Comparison of ENCODE assay signal across 8 mouse cellular contexts in genomic region chr13:34046421-34047012, GRCm38 (mm10). TPM values are rescaled to one million over a fixed set of nuclear protein-coding genes. Genes with fewer than 3 reads are reported as not detected.
DNase-seq lines count a peak whose midpoint lies in the region; ATAC-seq and TF ChIP-seq lines count a peak whose summit lies in the region.

No protein-coding gene starts in this region.

- peak; percentile 55; the same call in 1 of the 2 replicates for ATAC-seq in heart, embryonic 11.5 days (replicated peaks; ENCODE audit: insufficient number of reproducible peaks, low FRiP score, low TSS enrichment)
- peak; percentile 93 for ATAC-seq in kidney, embryonic 16.5 days (ENCODE audit: low FRiP score, low TSS enrichment)

- no peaks in the 10 kb centered on the region for H3K27me3 ChIP-seq in heart, embryonic 11.5 days (ENCODE audit: control insufficient read depth, insufficient read depth, low read length)
- no peaks in the 10 kb centered on the region for H3K27me3 ChIP-seq in kidney, embryonic 16.5 days (ENCODE audit: insufficient read depth, low read length)
- no peaks in the 10 kb centered on the region for H3K27me3 ChIP-seq in liver, adult 2 months (ENCODE audit: control insufficient read depth, insufficient read depth, low read length)
- H3K27me3 ChIP-seq in splenic B cell, adult 2 months (ENCODE audit: control insufficient read depth, insufficient read depth, low read length, poor library complexity, severe bottlenecking) = no peaks in the 10 kb centered on the region

- no peak overlapping the region for H3K4me2 ChIP-seq in heart, embryonic 11.5 days
- no peak overlapping the region for H3K4me2 ChIP-seq in kidney, embryonic 16.5 days (replicated peaks; ENCODE audit: low read depth, low read length)

- TF ChIP-seq POLR2A in bone marrow, adult 2 months (IDR thresholded peaks at IDR 0.05; ENCODE audit: borderline replicate concordance, control insufficient read depth, low read depth, low read length) = no peak
- no peak for TF ChIP-seq POLR2A in embryonic fibroblast, embryonic 13.5 days (IDR thresholded peaks at IDR 0.05; ENCODE audit: low read depth, low read length)
- no peak for TF ChIP-seq POLR2A in liver, adult 2 months (IDR thresholded peaks at IDR 0.05; ENCODE audit: extremely low read depth, insufficient read depth, low read length)

- H3K36me3 ChIP-seq in heart, embryonic 11.5 days (ENCODE audit: control insufficient read depth, insufficient read depth, low read length) = peaks cover 2% of the 10 kb centered on the region; the same call in 1 of the 2 replicates
- H3K36me3 ChIP-seq in kidney, embryonic 16.5 days (ENCODE audit: insufficient read depth, low read length) = peaks cover 9% of the 10 kb centered on the region; the same call in 1 of the 2 replicates
- H3K36me3 ChIP-seq in liver, adult 2 months (ENCODE audit: control insufficient read depth, insufficient read depth, low read length) = peaks cover 31% of the 10 kb centered on the region
- no peaks in the 10 kb centered on the region for H3K36me3 ChIP-seq in splenic B cell, adult 2 months (ENCODE audit: control insufficient read depth, insufficient read depth, low read length, poor library complexity, severe bottlenecking)

- peaks cover 4% of the 10 kb centered on the region; the same call in 1 of the 2 replicates for H3K4me1 ChIP-seq in bone marrow, adult 2 months (ENCODE audit: control insufficient read depth, insufficient read depth, low read length)
- no peaks in the 10 kb centered on the region for H3K4me1 ChIP-seq in embryonic fibroblast, embryonic 13.5 days (ENCODE audit: control insufficient read depth, insufficient read depth, low read length)
- H3K4me1 ChIP-seq in heart, embryonic 11.5 days (ENCODE audit: control insufficient read depth, insufficient read depth, low read length) = 0 out of 2 replicates have a peak, but pooled peaks cover 3% of the 10 kb centered on the region
- H3K4me1 ChIP-seq in kidney, embryonic 16.5 days (ENCODE audit: insufficient read depth, low read length) = no peaks in the 10 kb centered on the region
- H3K4me1 ChIP-seq in liver, adult 2 months (ENCODE audit: control insufficient read depth, insufficient read depth, low read length) = peaks cover 24% of the 10 kb centered on the region

- WGBS in bone marrow, adult 2 months = 40% methylated on average over 11 of the region's 11 CpGs
- 41% methylated on average over 11 of the region's 11 CpGs for WGBS in heart, embryonic 11.5 days (ENCODE audit: insufficient replicate concordance)
- WGBS in kidney, embryonic 16.5 days = 39% methylated on average over 11 of the region's 11 CpGs
- WGBS in liver, adult 2 months = 22% methylated on average over 11 of the region's 11 CpGs

- H3K9ac ChIP-seq in heart, embryonic 11.5 days (ENCODE audit: low read depth, low read length) = no peak overlapping the region
- H3K9ac ChIP-seq in kidney, embryonic 16.5 days (replicated peaks; ENCODE audit: low read length) = no peak overlapping the region
- H3K9ac ChIP-seq in liver, adult 2 months (ENCODE audit: low read depth, low read length) = peak overlapping the region; percentile 57; the same call in 1 of the 2 replicates

- H3K9me3 ChIP-seq in heart, embryonic 11.5 days (replicated peaks; ENCODE audit: control insufficient read depth, low read length) = no peaks in the 10 kb centered on the region
- H3K9me3 ChIP-seq in kidney, embryonic 16.5 days (ENCODE audit: low read length) = no peaks in the 10 kb centered on the region

- DNase-seq in B cell, adult 2 months = peak; percentile 69 to 77
- DNase-seq in liver, adult 2 months (ENCODE audit: extremely low read depth, low read depth, low spot score) = peak; percentile 83
- peak; percentile 86 for DNase-seq in naive thymus-derived CD4-positive, alpha-beta T cell, adult 2 months (ENCODE audit: low read depth)
- peak; percentile 88 for DNase-seq in splenic B cell, adult 2 months (ENCODE audit: low read depth, low spot score)

- H3K4me3 ChIP-seq in bone marrow, adult 2 months (replicated peaks; ENCODE audit: control insufficient read depth, low read depth, low read length) = no peak overlapping the region
- no peak overlapping the region for H3K4me3 ChIP-seq in embryonic fibroblast, embryonic 13.5 days (ENCODE audit: insufficient read depth, low read length)
- H3K4me3 ChIP-seq in heart, embryonic 11.5 days (ENCODE audit: low read depth, low read length) = no peak overlapping the region
- H3K4me3 ChIP-seq in kidney, embryonic 16.5 days (ENCODE audit: low read length) = no peak overlapping the region
- H3K4me3 ChIP-seq in liver, adult 2 months (ENCODE audit: insufficient read depth, low read depth, low read length) = no peak overlapping the region

- H3K27ac ChIP-seq in bone marrow, adult 2 months (ENCODE audit: control insufficient read depth, insufficient read depth, low read depth, low read length, poor library complexity) = no peak overlapping the region
- H3K27ac ChIP-seq in embryonic fibroblast, embryonic 13.5 days (ENCODE audit: insufficient read depth, low read length) = no peak overlapping the region
- no peak overlapping the region for H3K27ac ChIP-seq in heart, embryonic 11.5 days (ENCODE audit: low read depth, low read length)
- H3K27ac ChIP-seq in kidney, embryonic 16.5 days (ENCODE audit: low read length) = no peak overlapping the region
- H3K27ac ChIP-seq in liver, adult 2 months (replicated peaks; ENCODE audit: insufficient read depth, low read depth, low read length) = peak overlapping the region; percentile 74

- peaks cover 2% of the 10 kb centered on the region; the same call in 1 of the 2 replicates for H3K79me2 ChIP-seq in liver, adult 2 months (ENCODE audit: control insufficient read depth, insufficient read depth, low read length)

- TF ChIP-seq CTCF in bone marrow, adult 2 months (IDR thresholded peaks at IDR 0.05; ENCODE audit: control insufficient read depth, insufficient read depth, low read length) = peak; percentile 76
- peak; percentile 72 for TF ChIP-seq CTCF in embryonic fibroblast, embryonic 13.5 days (IDR thresholded peaks at IDR 0.05; ENCODE audit: borderline replicate concordance, insufficient read depth, low read length)
- TF ChIP-seq CTCF in liver, adult 2 months (IDR thresholded peaks at IDR 0.05; ENCODE audit: low read depth, low read length) = peak; percentile 81

RNA-seq across cellular contexts. Expression of gene Bphl, which starts 9.1 kb away (rescaled TPM):
- polyA plus RNA-seq in bone marrow, adult 2 months (2011; ENCODE audit: insufficient read depth, insufficient read length, low replicate concordance, missing spikeins) = 11.4 and 14.0 TPM in 2 replicates
- 38.4 and 45.9 TPM in 2 replicates for polyA plus RNA-seq in embryonic fibroblast, embryonic 13.5 days (2011; ENCODE audit: insufficient read length, low read depth, missing spikeins)
- 42.4 and 44.8 TPM in 2 replicates for polyA plus RNA-seq in heart, embryonic 11.5 days (2014; fragmentation: Nextera tagmentation; extraction: Ambion mirVana)
- 83.0 and 95.2 TPM in 2 replicates for polyA plus RNA-seq in kidney, embryonic 16.5 days (2015; fragmentation: Nextera tagmentation; extraction: Ambion mirVana)
- total RNA-seq in liver, adult 2 months (2014; rRNA removed) = 266 and 287 TPM in 2 replicates
- 241 and 259 TPM in 2 replicates for polyA plus RNA-seq in liver, adult 2 months (2012; rRNA removed)

RNA-seq across cellular contexts. Expression of gene Tubb2a, which starts 31.3 kb away (rescaled TPM):
- 37.1 and 37.6 TPM in 2 replicates for polyA plus RNA-seq in bone marrow, adult 2 months (2011; ENCODE audit: insufficient read depth, insufficient read length, low replicate concordance, missing spikeins)
- polyA plus RNA-seq in embryonic fibroblast, embryonic 13.5 days (2011; ENCODE audit: insufficient read length, low read depth, missing spikeins) = 137 and 139 TPM in 2 replicates
- polyA plus RNA-seq in heart, embryonic 11.5 days (2014; fragmentation: Nextera tagmentation; extraction: Ambion mirVana) = 96.2 and 112 TPM in 2 replicates
- 143 and 150 TPM in 2 replicates for polyA plus RNA-seq in kidney, embryonic 16.5 days (2015; fragmentation: Nextera tagmentation; extraction: Ambion mirVana)
- total RNA-seq in liver, adult 2 months (2014; rRNA removed) = 27.5 and 56.4 TPM in 2 replicates
- polyA plus RNA-seq in liver, adult 2 months (2012; rRNA removed) = 569 and 614 TPM in 2 replicates

RNA-seq across cellular contexts. Expression of gene Serpinb6a, which starts 43.9 kb away (rescaled TPM):
- polyA plus RNA-seq in bone marrow, adult 2 months (2011; ENCODE audit: insufficient read depth, insufficient read length, low replicate concordance, missing spikeins) = 42.6 and 87.2 TPM in 2 replicates
- 299 and 405 TPM in 2 replicates for polyA plus RNA-seq in embryonic fibroblast, embryonic 13.5 days (2011; ENCODE audit: insufficient read length, low read depth, missing spikeins)
- 45.0 and 45.6 TPM in 2 replicates for polyA plus RNA-seq in heart, embryonic 11.5 days (2014; fragmentation: Nextera tagmentation; extraction: Ambion mirVana)
- polyA plus RNA-seq in kidney, embryonic 16.5 days (2015; fragmentation: Nextera tagmentation; extraction: Ambion mirVana) = 66.7 and 72.8 TPM in 2 replicates
- 29.6 and 29.8 TPM in 2 replicates for total RNA-seq in liver, adult 2 months (2014; rRNA removed)
- 7.2 and 7.4 TPM in 2 replicates for polyA plus RNA-seq in liver, adult 2 months (2012; rRNA removed)

RNA-seq across cellular contexts. Expression of gene Ripk1, which starts 44.4 kb away (rescaled TPM):
- polyA plus RNA-seq in bone marrow, adult 2 months (2011; ENCODE audit: insufficient read depth, insufficient read length, low replicate concordance, missing spikeins) = 8.5 and 14.2 TPM in 2 replicates
- polyA plus RNA-seq in embryonic fibroblast, embryonic 13.5 days (2011; ENCODE audit: insufficient read length, low read depth, missing spikeins) = 41.2 and 43.4 TPM in 2 replicates
- 11.2 and 11.6 TPM in 2 replicates for polyA plus RNA-seq in heart, embryonic 11.5 days (2014; fragmentation: Nextera tagmentation; extraction: Ambion mirVana)
- 18.0 and 19.4 TPM in 2 replicates for polyA plus RNA-seq in kidney, embryonic 16.5 days (2015; fragmentation: Nextera tagmentation; extraction: Ambion mirVana)
- total RNA-seq in liver, adult 2 months (2014; rRNA removed) = 21.6 and 27.0 TPM in 2 replicates
- polyA plus RNA-seq in liver, adult 2 months (2012; rRNA removed) = 5.1 and 5.9 TPM in 2 replicates
